Mouse (Mus musculus): ENCODE results near the gene Npff. TPM values are rescaled to one million over a fixed set of nuclear protein-coding genes. Genes with fewer than 3 reads are reported as not detected.

Gene Npff
- total and polyA plus RNA-seq, 3 experiments, result 1.8 to 5.5 TPM; not detected in 1

DNA sequence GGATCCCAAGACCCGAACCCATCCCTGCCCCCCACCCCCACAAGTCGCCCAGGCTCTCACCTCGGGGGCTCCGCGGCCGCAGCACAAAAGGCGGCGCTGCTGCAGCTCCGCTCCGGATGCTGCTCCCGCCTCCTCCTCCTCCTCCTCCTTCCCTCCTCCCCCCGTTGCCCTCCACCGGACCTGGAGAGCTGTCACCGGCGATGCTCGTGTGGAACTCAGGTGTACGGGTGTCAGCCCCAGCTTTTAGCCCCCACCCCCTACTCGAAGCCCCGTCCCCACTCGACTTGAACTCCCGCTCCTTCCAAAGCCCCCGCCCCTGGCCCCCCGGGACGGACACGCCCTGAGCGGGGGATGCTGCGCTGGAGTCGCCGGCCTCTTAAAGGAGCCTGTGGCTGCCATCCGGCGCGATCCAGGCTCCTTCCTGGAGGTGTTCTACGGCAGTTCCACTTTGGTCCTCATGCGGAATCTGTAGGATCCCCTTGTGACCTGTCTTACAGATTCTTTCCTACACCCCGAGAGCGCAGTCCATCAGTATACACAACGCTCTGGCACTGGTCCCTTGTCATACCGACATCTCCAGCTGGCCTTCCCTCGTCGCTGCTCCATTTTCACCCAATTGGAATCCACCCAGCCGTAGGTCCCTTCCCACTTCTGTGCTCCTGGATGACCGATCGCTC, 7.9 kb downstream of the Npff start, which contains the start of gene Map3k12:
Map3k12 (minus strand) TSS at position 337 of the 677 bp plus-strand sequence.
- Histone ChIP-seq H3K27ac (ENCODE audit: control insufficient read depth, low read depth, low read length) (peak within 1 kb of the TSS; percentile 55), H3K9ac (ENCODE audit: control insufficient read depth, low read depth, low read length, poor library complexity, severe bottlenecking) (peak within 1 kb of the TSS; percentile 69), H3K9me3 (replicated peaks; ENCODE audit: insufficient read depth, low read length) (no peaks in the 10 kb centered on the region), H3K4me1 (ENCODE audit: control insufficient read depth in 1 of 2, insufficient read depth in 2 of 2, low read length in 2 of 2) (peaks cover 5 to 20% of the 10 kb centered on the region in 2 experiments; a peak in 3 of 4 replicates), H3K36me3 (ENCODE audit: control insufficient read depth in 1 of 2, insufficient read depth in 2 of 2, low read length in 2 of 2) (peaks cover 0 to 16% of the 10 kb centered on the region in 2 experiments; a peak in 2 of 4 replicates), H3K79me2 (ENCODE audit: control insufficient read depth, insufficient read depth, low read length, poor library complexity) (peaks cover 17% of the 10 kb centered on the region), H3K4me3 (ENCODE audit: control insufficient read depth in 1 of 2, insufficient read depth in 1 of 2, low read depth in 2 of 2, low read length in 2 of 2) (peak within 1 kb of the TSS; percentile 70 to 78), H3K27me3 (ENCODE audit: control insufficient read depth in 1 of 2, insufficient read depth in 2 of 2, low read length in 2 of 2) (no peaks in the 10 kb centered on the region)
- DNase-seq (ENCODE audit: low read depth, low spot score), result peak; percentile 88
- TF ChIP-seq MXI1 (IDR thresholded peaks at IDR 0.05; ENCODE audit: low read depth, low read length), result peak; percentile 36
- no peak for TF ChIP-seq MAX (IDR thresholded peaks at IDR 0.05; ENCODE audit: low read length)
- no peak for TF ChIP-seq BHLHE40 (IDR thresholded peaks at IDR 0.05; ENCODE audit: borderline replicate concordance, low read depth, low read length)
- TF ChIP-seq CHD2 (IDR thresholded peaks at IDR 0.05; ENCODE audit: low read length), result no peak
- TF ChIP-seq KAT2A (conservative IDR thresholded peaks at IDR 0.05; ENCODE audit: low read depth, low read length), result no peak
- peak; percentile 46; the same call in 1 of the 2 replicates for TF ChIP-seq HCFC1 (IDR thresholded peaks at IDR 0.05; ENCODE audit: low read depth, low read length)
- TF ChIP-seq TAL1 (IDR thresholded peaks at IDR 0.05; ENCODE audit: low read length), result no peak
- TF ChIP-seq POLR2AphosphoS5 (IDR thresholded peaks at IDR 0.05; ENCODE audit: borderline replicate concordance, low read depth, low read length), result no peak
- 0 out of 2 replicates have a peak, but pooled peaks have one; percentile 34 for TF ChIP-seq ELF1 (IDR thresholded peaks at IDR 0.05; ENCODE audit: low read depth, low read length)
- no peak for TF ChIP-seq TBP (IDR thresholded peaks at IDR 0.05; ENCODE audit: low read depth, low read length)
- no peak for TF ChIP-seq MYC (IDR thresholded peaks at IDR 0.05; ENCODE audit: low read depth, low read length)
- no peak for TF ChIP-seq RAD21 (IDR thresholded peaks at IDR 0.05; ENCODE audit: low read depth, low read length)
- 0 out of 2 replicates have a peak, but pooled peaks have one; percentile 26 for TF ChIP-seq RCOR1 (IDR thresholded peaks at IDR 0.05; ENCODE audit: low read depth, low read length)
- peak; percentile 34; the same call in 1 of the 2 replicates for TF ChIP-seq NRF1 (IDR thresholded peaks at IDR 0.05; ENCODE audit: insufficient read depth, low read depth, low read length, poor library complexity, severe bottlenecking)
- no peak for TF ChIP-seq POLR2AphosphoS2 (IDR thresholded peaks at IDR 0.05; ENCODE audit: low read length)
- TF ChIP-seq POLR2A (IDR thresholded peaks at IDR 0.05; ENCODE audit: control insufficient read depth in 1 of 2, insufficient read depth in 1 of 2, low read depth in 1 of 2, low read length in 2 of 2, poor library complexity in 1 of 2), result peak in 1 of 2 experiments; percentile 67; a peak in 2 of 4 replicates
- TF ChIP-seq SMC3 (IDR thresholded peaks at IDR 0.05; ENCODE audit: low read depth, low read length), result no peak
- TF ChIP-seq ZMIZ1 (IDR thresholded peaks at IDR 0.05; ENCODE audit: low read depth, low read length), result no peak; the same call in 1 of the 2 replicates
- no peak for TF ChIP-seq GABPA (IDR thresholded peaks at IDR 0.05; ENCODE audit: low read depth, low read length)
- TF ChIP-seq GATA1 (IDR thresholded peaks at IDR 0.05; ENCODE audit: low read depth, low read length), result no peak
- no peak for TF ChIP-seq EP300 (IDR thresholded peaks at IDR 0.05; ENCODE audit: low read depth in 1 of 2, low read length in 2 of 2)
- no peak for TF ChIP-seq TCF12 (IDR thresholded peaks at IDR 0.05; ENCODE audit: low read depth, low read length)
- TF ChIP-seq SIN3A (IDR thresholded peaks at IDR 0.05; ENCODE audit: low read length), result peak; percentile 67
- TF ChIP-seq MYB (IDR thresholded peaks at IDR 0.05; ENCODE audit: low read depth, low read length), result no peak
- TF ChIP-seq ZNF384 (IDR thresholded peaks at IDR 0.05; ENCODE audit: low read depth, low read length), result no peak
- TF ChIP-seq CTCF (IDR thresholded peaks at IDR 0.05 in 2 of 3, conservative IDR thresholded peaks at IDR 0.05 in 1 of 3; ENCODE audit: control insufficient read depth in 1 of 3, insufficient read depth in 1 of 3, low read depth in 2 of 3, low read length in 3 of 3, poor library complexity in 1 of 3, severe bottlenecking in 1 of 3), result peak in 1 of 3 experiments; percentile 36; a peak in 2 of 6 replicates
- no peak for TF ChIP-seq MEF2A (IDR thresholded peaks at IDR 0.05; ENCODE audit: extremely low read depth, insufficient replicate concordance, low read depth, low read length, poor library complexity, severe bottlenecking)
- no peak for TF ChIP-seq ZC3H11A (IDR thresholded peaks at IDR 0.05; ENCODE audit: low read depth, low read length)
- no peak for TF ChIP-seq USF2 (IDR thresholded peaks at IDR 0.05; ENCODE audit: borderline replicate concordance in 1 of 2, insufficient read depth in 1 of 2, low read depth in 1 of 2, low read length in 2 of 2)
- no peak for TF ChIP-seq JUND (IDR thresholded peaks at IDR 0.05; ENCODE audit: low read depth, low read length)
- no peak for TF ChIP-seq ZKSCAN1 (IDR thresholded peaks at IDR 0.05; ENCODE audit: low read depth, low read length)
- TF ChIP-seq USF1 (IDR thresholded peaks at IDR 0.05; ENCODE audit: low read depth, low read length), result no peak
- TF ChIP-seq NELFE (IDR thresholded peaks at IDR 0.05; ENCODE audit: low read depth, low read length), result no peak; the same call in 1 of the 2 replicates
- TF ChIP-seq CHD1 (IDR thresholded peaks at IDR 0.05; ENCODE audit: low read depth, low read length), result no peak
- TF ChIP-seq ETS1 (IDR thresholded peaks at IDR 0.05; ENCODE audit: low read depth, low read length), result 0 out of 2 replicates have a peak, but pooled peaks have one; percentile 2
- no peak for TF ChIP-seq MAFK (IDR thresholded peaks at IDR 0.05; ENCODE audit: borderline replicate concordance, low read depth, low read length)

Data from MEL (cell line).